In the genomic region with DNA sequence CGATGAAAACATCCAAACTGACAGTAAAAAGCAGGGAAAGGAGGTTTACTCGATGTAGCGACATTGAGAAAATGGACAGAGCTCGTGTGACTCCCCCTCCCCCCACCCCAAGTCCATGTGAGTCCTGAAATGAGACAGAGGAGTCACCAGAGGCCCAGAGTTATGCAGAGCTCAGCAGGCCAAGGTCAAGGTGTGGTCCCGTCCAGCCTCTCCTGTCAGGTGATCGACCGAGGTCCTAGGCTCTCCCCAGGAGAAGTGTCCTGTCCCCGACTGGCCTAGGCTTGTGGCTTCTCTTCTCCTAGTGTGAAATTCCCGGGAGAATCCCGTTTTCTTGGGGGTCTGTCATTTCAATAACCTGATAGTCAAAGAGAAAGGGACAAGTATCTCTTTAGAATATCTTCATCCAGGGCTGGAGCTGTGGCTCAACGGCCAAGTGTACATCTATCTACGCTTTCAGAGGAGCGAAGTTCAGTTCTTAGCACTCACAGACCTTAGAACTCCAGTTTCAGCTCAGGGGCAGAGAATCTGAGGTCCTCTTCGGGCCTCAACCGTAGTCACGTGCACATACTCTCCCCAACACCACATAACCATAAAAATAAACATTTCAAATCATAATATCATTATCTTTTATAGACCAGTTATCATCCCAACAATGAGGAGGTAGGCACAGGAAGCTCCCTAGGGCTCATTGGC, we compare ENCODE assay signal across 29 mouse cellular contexts. TPM values are rescaled to one million over a fixed set of nuclear protein-coding genes. Genes with fewer than 3 reads are reported as not detected.
DNase-seq lines count a peak whose midpoint lies in the region; ATAC-seq and TF ChIP-seq lines count a peak whose summit lies in the region.
"Had no signal": no experiment of that assay in that cellular context is flagged by ENCODE, and none has a peak within 500 bp of the region (broad histone marks: within the 10 kb centered on the region; RNA-seq: fewer than 3 reads in every experiment).

No protein-coding gene starts in this region.

- no peak overlapping the region for H3K4me3 ChIP-seq in forebrain, embryonic 10.5 days
- no peak overlapping the region for H3K4me3 ChIP-seq in forebrain, embryonic 16.5 days (replicated peaks; ENCODE audit: low read length)
- no peak overlapping the region for H3K4me3 ChIP-seq in hindbrain, embryonic 10.5 days
- no peak overlapping the region for H3K4me3 ChIP-seq in hindbrain, postnatal 0 days (ENCODE audit: low read length)
- H3K4me3 ChIP-seq in midbrain, embryonic 10.5 days = no peak overlapping the region
- no peak overlapping the region for H3K4me3 ChIP-seq in midbrain, embryonic 11.5 days (ENCODE audit: low read depth, low read length)
- H3K4me3 ChIP-seq: embryonic facial prominence, embryonic 13.5 days; embryonic facial prominence, embryonic 15.5 days; erythroblast, embryonic 14.5 days; forebrain, embryonic 13.5 days; forebrain, embryonic 15.5 days had no signal

- no peak for ATAC-seq in forebrain, embryonic 16.5 days
- ATAC-seq in hindbrain, postnatal 0 days = no peak
- ATAC-seq in midbrain, embryonic 11.5 days (ENCODE audit: low FRiP score) = no peak
- ATAC-seq: activated CD4-positive, CD25-positive, alpha-beta regulatory T cell, adult 4 months; CD4-positive, CD25-positive, alpha-beta regulatory T cell, adult 4 months; forebrain, embryonic 13.5 days; forebrain, embryonic 15.5 days; Patski had no signal

- H3K9ac ChIP-seq in forebrain, embryonic 16.5 days (replicated peaks; ENCODE audit: low read depth, low read length) = no peak overlapping the region
- H3K9ac ChIP-seq in hindbrain, postnatal 0 days (replicated peaks; ENCODE audit: low read length) = no peak overlapping the region
- H3K9ac ChIP-seq in midbrain, embryonic 11.5 days (ENCODE audit: low read length) = no peak overlapping the region
- H3K9ac ChIP-seq: embryonic facial prominence, embryonic 13.5 days; embryonic facial prominence, embryonic 15.5 days; forebrain, embryonic 13.5 days; forebrain, embryonic 15.5 days had no signal

- H3K36me3 ChIP-seq in forebrain, embryonic 10.5 days (replicated peaks) = no peaks in the 10 kb centered on the region
- no peaks in the 10 kb centered on the region for H3K36me3 ChIP-seq in forebrain, embryonic 16.5 days (ENCODE audit: control insufficient read depth, insufficient read depth)
- no peaks in the 10 kb centered on the region for H3K36me3 ChIP-seq in hindbrain, embryonic 10.5 days
- no peaks in the 10 kb centered on the region for H3K36me3 ChIP-seq in hindbrain, postnatal 0 days (ENCODE audit: insufficient read depth, low read length)
- H3K36me3 ChIP-seq in midbrain, embryonic 10.5 days = no peaks in the 10 kb centered on the region
- H3K36me3 ChIP-seq in midbrain, embryonic 11.5 days (ENCODE audit: control insufficient read depth, insufficient read depth, low read length) = no peaks in the 10 kb centered on the region
- H3K36me3 ChIP-seq: embryonic facial prominence, embryonic 13.5 days; embryonic facial prominence, embryonic 15.5 days; forebrain, embryonic 15.5 days; G1E had no signal

- no peak overlapping the region for H3K4me2 ChIP-seq in forebrain, embryonic 16.5 days (ENCODE audit: low read length)
- no peak overlapping the region for H3K4me2 ChIP-seq in hindbrain, postnatal 0 days (ENCODE audit: low read depth, low read length)
- no peak overlapping the region for H3K4me2 ChIP-seq in midbrain, embryonic 11.5 days
- H3K4me2 ChIP-seq: embryonic facial prominence, embryonic 13.5 days; embryonic facial prominence, embryonic 15.5 days; forebrain, embryonic 13.5 days; forebrain, embryonic 15.5 days had no signal

- H3K4me1 ChIP-seq in forebrain, embryonic 10.5 days = peaks cover 52% of the 10 kb centered on the region
- peaks cover 4% of the 10 kb centered on the region for H3K4me1 ChIP-seq in forebrain, embryonic 16.5 days (replicated peaks; ENCODE audit: control insufficient read depth, insufficient read depth, low read length)
- H3K4me1 ChIP-seq in hindbrain, embryonic 10.5 days (replicated peaks) = peaks cover 67% of the 10 kb centered on the region
- H3K4me1 ChIP-seq in hindbrain, postnatal 0 days (ENCODE audit: insufficient read depth, low read length) = no peaks in the 10 kb centered on the region
- peaks cover 60% of the 10 kb centered on the region for H3K4me1 ChIP-seq in midbrain, embryonic 10.5 days
- peaks cover 14% of the 10 kb centered on the region for H3K4me1 ChIP-seq in midbrain, embryonic 11.5 days (ENCODE audit: control insufficient read depth, insufficient read depth, low read length)

- TF ChIP-seq CTCF in hindbrain, postnatal 0 days (IDR thresholded peaks at IDR 0.05; ENCODE audit: low read depth) = no peak

- WGBS in forebrain, embryonic 10.5 days = 94% methylated on average over 16 of the region's 16 CpGs
- 93% methylated on average over 16 of the region's 16 CpGs for WGBS in forebrain, embryonic 16.5 days
- WGBS in hindbrain, embryonic 10.5 days = 92% methylated on average over 16 of the region's 16 CpGs
- WGBS in hindbrain, postnatal 0 days = 96% methylated on average over 16 of the region's 16 CpGs
- WGBS in midbrain, embryonic 10.5 days = 92% methylated on average over 16 of the region's 16 CpGs
- 89% methylated on average over 16 of the region's 16 CpGs for WGBS in midbrain, embryonic 11.5 days

- no peaks in the 10 kb centered on the region for H3K27me3 ChIP-seq in forebrain, embryonic 10.5 days (ENCODE audit: poor library complexity, severe bottlenecking)
- no peaks in the 10 kb centered on the region for H3K27me3 ChIP-seq in forebrain, embryonic 16.5 days (replicated peaks; ENCODE audit: control insufficient read depth, insufficient read depth, low read length)
- no peaks in the 10 kb centered on the region for H3K27me3 ChIP-seq in hindbrain, embryonic 10.5 days (ENCODE audit: insufficient read depth, poor library complexity, severe bottlenecking)
- H3K27me3 ChIP-seq in hindbrain, postnatal 0 days (ENCODE audit: insufficient read depth, low read length) = no peaks in the 10 kb centered on the region
- H3K27me3 ChIP-seq in midbrain, embryonic 10.5 days (ENCODE audit: low read depth, poor library complexity, severe bottlenecking) = peaks cover 23% of the 10 kb centered on the region; the same call in 1 of the 2 replicates
- no peaks in the 10 kb centered on the region for H3K27me3 ChIP-seq in midbrain, embryonic 11.5 days (ENCODE audit: control insufficient read depth, insufficient read depth, low read length)
- H3K27me3 ChIP-seq: embryonic facial prominence, embryonic 13.5 days; embryonic facial prominence, embryonic 15.5 days; forebrain, embryonic 13.5 days; forebrain, embryonic 15.5 days; Patski had no signal

- DNase-seq in forebrain, embryonic 10.5 days (ENCODE audit: extremely low spot score, low spot score) = no peak
- DNase-seq in hindbrain, embryonic 10.5 days (ENCODE audit: low spot score) = no peak
- no peak for DNase-seq in hindbrain, postnatal 0 days (ENCODE audit: low spot score)
- no peak for DNase-seq in midbrain, embryonic 10.5 days (ENCODE audit: low spot score)
- no peak for DNase-seq in midbrain, embryonic 11.5 days (ENCODE audit: low spot score, missing footprints)
- DNase-seq: adrenal gland, adult 8-10 months; adrenal gland, postnatal 14 days; adrenal gland, postnatal 36 days; B cell, adult 2 months; cerebellum, adult 11-12 months; cerebellum, adult 2 months; cerebellum, adult 9-10 months; cerebellum, postnatal 10 days; cerebellum, postnatal 36 days; embryo, embryonic 11 days had no signal

- no peaks in the 10 kb centered on the region for H3K9me3 ChIP-seq in forebrain, embryonic 10.5 days
- H3K9me3 ChIP-seq in forebrain, embryonic 16.5 days (ENCODE audit: control insufficient read depth, low read length) = no peaks in the 10 kb centered on the region
- no peaks in the 10 kb centered on the region for H3K9me3 ChIP-seq in hindbrain, embryonic 10.5 days
- H3K9me3 ChIP-seq in hindbrain, postnatal 0 days (ENCODE audit: low read length) = no peaks in the 10 kb centered on the region
- no peaks in the 10 kb centered on the region for H3K9me3 ChIP-seq in midbrain, embryonic 10.5 days (replicated peaks)
- H3K9me3 ChIP-seq in midbrain, embryonic 11.5 days (ENCODE audit: control insufficient read depth, low read length) = no peaks in the 10 kb centered on the region
- H3K9me3 ChIP-seq: embryonic facial prominence, embryonic 13.5 days; embryonic facial prominence, embryonic 15.5 days; forebrain, embryonic 13.5 days; forebrain, embryonic 15.5 days; G1E had no signal

- peak overlapping the region; percentile 51 for H3K27ac ChIP-seq in forebrain, embryonic 10.5 days
- H3K27ac ChIP-seq in forebrain, embryonic 16.5 days (ENCODE audit: low read length) = no peak overlapping the region
- H3K27ac ChIP-seq in hindbrain, embryonic 10.5 days = peak overlapping the region; percentile 24; the same call in 1 of the 2 replicates
- H3K27ac ChIP-seq in hindbrain, postnatal 0 days = no peak overlapping the region
- H3K27ac ChIP-seq in midbrain, embryonic 10.5 days (replicated peaks) = peak overlapping the region; percentile 17
- no peak overlapping the region for H3K27ac ChIP-seq in midbrain, embryonic 11.5 days (ENCODE audit: low read depth, low read length)
- H3K27ac ChIP-seq: embryonic facial prominence, embryonic 13.5 days; embryonic facial prominence, embryonic 15.5 days; forebrain, embryonic 13.5 days; forebrain, embryonic 15.5 days had no signal

RNA-seq across cellular contexts. Expression of a gene that starts 17.9 kb away (rescaled TPM):
- polyA plus RNA-seq in forebrain, embryonic 10.5 days (2016; fragmentation: Nextera tagmentation; extraction: Ambion mirVana) = 33.1 and 33.3 TPM in 2 replicates
- 23.3 and 25.6 TPM in 2 replicates for polyA plus RNA-seq in forebrain, embryonic 16.5 days (2015; fragmentation: Nextera tagmentation; extraction: Ambion mirVana)
- polyA plus RNA-seq in hindbrain, embryonic 10.5 days (2016; fragmentation: Nextera tagmentation; extraction: Ambion mirVana) = 40.9 and 51.2 TPM in 2 replicates
- 81.4 and 112 TPM in 2 replicates for total RNA-seq in hindbrain, postnatal 0 days (2014; rRNA removed)
- 29.7 and 35.1 TPM in 2 replicates for polyA plus RNA-seq in hindbrain, postnatal 0 days (2015; fragmentation: Nextera tagmentation; extraction: Ambion mirVana)
- 43.7 and 50.8 TPM in 2 replicates for polyA plus RNA-seq in midbrain, embryonic 10.5 days (2016; fragmentation: Nextera tagmentation; extraction: Ambion mirVana)
- 38.3 and 40.5 TPM in 2 replicates for polyA plus RNA-seq in midbrain, embryonic 11.5 days (2014; fragmentation: Nextera tagmentation; extraction: Ambion mirVana)
- total RNA-seq: CH12.LX had no signal

RNA-seq across cellular contexts. Expression of a gene that starts 24.4 kb away (rescaled TPM):
- not detected in 2 replicates for polyA plus RNA-seq in forebrain, embryonic 10.5 days (2016; fragmentation: Nextera tagmentation; extraction: Ambion mirVana)
- not detected in 2 replicates for polyA plus RNA-seq in forebrain, embryonic 16.5 days (2015; fragmentation: Nextera tagmentation; extraction: Ambion mirVana)
- polyA plus RNA-seq in hindbrain, embryonic 10.5 days (2016; fragmentation: Nextera tagmentation; extraction: Ambion mirVana) = not detected in 2 replicates
- not detected in 2 replicates for total RNA-seq in hindbrain, postnatal 0 days (2014; rRNA removed)
- 0.25 and 0.32 TPM in 2 replicates for polyA plus RNA-seq in hindbrain, postnatal 0 days (2015; fragmentation: Nextera tagmentation; extraction: Ambion mirVana)
- 0.62 and 0.63 TPM in 2 replicates for polyA plus RNA-seq in midbrain, embryonic 10.5 days (2016; fragmentation: Nextera tagmentation; extraction: Ambion mirVana)
- polyA plus RNA-seq in midbrain, embryonic 11.5 days (2014; fragmentation: Nextera tagmentation; extraction: Ambion mirVana) = 0.39 TPM in 1 of 2 replicates, not detected in the other
- total RNA-seq: adrenal gland, adult 18-20 months; adrenal gland, adult 8-10 months; adrenal gland, postnatal 14 days; adrenal gland, postnatal 36 days; CH12.LX; common myeloid progenitor, adult 5-6 weeks; G1E had no signal
- polyA plus RNA-seq: embryonic facial prominence, embryonic 13.5 days; embryonic facial prominence, embryonic 15.5 days; forebrain, embryonic 11.5 days; forebrain, embryonic 15.5 days; G1E had no signal

RNA-seq across cellular contexts. Expression of a gene that starts 59.6 kb away (rescaled TPM):
- polyA plus RNA-seq in forebrain, embryonic 10.5 days (2016; fragmentation: Nextera tagmentation; extraction: Ambion mirVana) = 31.6 and 35.7 TPM in 2 replicates
- 68.7 and 68.9 TPM in 2 replicates for polyA plus RNA-seq in forebrain, embryonic 16.5 days (2015; fragmentation: Nextera tagmentation; extraction: Ambion mirVana)
- polyA plus RNA-seq in hindbrain, embryonic 10.5 days (2016; fragmentation: Nextera tagmentation; extraction: Ambion mirVana) = 32.1 and 52.5 TPM in 2 replicates
- 253 and 260 TPM in 2 replicates for total RNA-seq in hindbrain, postnatal 0 days (2014; rRNA removed)
- 53.5 and 60.3 TPM in 2 replicates for polyA plus RNA-seq in hindbrain, postnatal 0 days (2015; fragmentation: Nextera tagmentation; extraction: Ambion mirVana)
- polyA plus RNA-seq in midbrain, embryonic 10.5 days (2016; fragmentation: Nextera tagmentation; extraction: Ambion mirVana) = 28.6 and 36.2 TPM in 2 replicates
- 42.9 and 46.4 TPM in 2 replicates for polyA plus RNA-seq in midbrain, embryonic 11.5 days (2014; fragmentation: Nextera tagmentation; extraction: Ambion mirVana)

Comparison
In these comparisons a context has a peak if more than half of its experiments do, and no peak if none do; other contexts are left out.
1. H3K27ac ChIP-seq: peak in forebrain, embryonic 10.5 days (single experiment), hindbrain, embryonic 10.5 days (single experiment) and midbrain, embryonic 10.5 days (single experiment); none in forebrain, embryonic 16.5 days (single experiment), hindbrain, postnatal 0 days (single experiment) and midbrain, embryonic 11.5 days (single experiment).